Mouse (Mus musculus) hindbrain, embryonic 14.5 days (tissue): ENCODE measurements at regions not wholly inside any gene's neighbourhood (a gene's known extent, or its start where the extent isn't known, plus 50 kb on each side); places are given as distances from the start of the nearest gene placed in this dataset.

Source experiments
- ATAC-seq: fragments of 200-750 bp; cut with Nextera tagmentation; 2 replicates; pipeline ENCODE4 v1.8.0; 2017; ENCODE audit warnings: moderate number of reproducible peaks, mild to moderate bottlenecking, moderate TSS enrichment, moderate library complexity; ENCODE audit not compliant: low FRiP score
- DNase-seq: peaks from one replicate; pipeline ENCODE4 v3.0.0-alpha.2; 2015; ENCODE audit warnings: low spot score
- H3K27ac ChIP-seq: fragments of 300-500 bp; sonication (generic); 2 replicates; pipeline ENCODE4 v1.5.1; 2014; ENCODE audit warnings: mild to moderate bottlenecking, moderate library complexity
- H3K27me3 ChIP-seq: fragments of 300-500 bp; sonication (generic); 2 replicates; pipeline ENCODE4 v1.6.1; 2014; ENCODE audit warnings: mild to moderate bottlenecking, low read length, mixed read lengths; ENCODE audit not compliant: control insufficient read depth, insufficient read depth
- H3K36me3 ChIP-seq: fragments of 300-500 bp; sonication (generic); replicated peaks from 2 replicates; pipeline ENCODE4 v1.6.1; 2014; ENCODE audit not compliant: control insufficient read depth, insufficient read depth
- H3K4me1 ChIP-seq: fragments of 300-500 bp; sonication (generic); replicated peaks from 2 replicates; pipeline ENCODE4 v1.6.1; 2014; ENCODE audit warnings: antibody characterized with exemption, low read length, mixed read lengths; ENCODE audit not compliant: control insufficient read depth, insufficient read depth
- H3K4me2 ChIP-seq: fragments of 300-500 bp; sonication (generic); replicated peaks from 2 replicates; pipeline ENCODE4 v1.6.1; 2014; ENCODE audit warnings: mild to moderate bottlenecking, moderate library complexity
- H3K4me3 ChIP-seq: fragments of 300-500 bp; sonication (generic); replicated peaks from 2 replicates; pipeline ENCODE4 v1.5.1; 2014; ENCODE audit warnings: mild to moderate bottlenecking, low read length
- H3K9ac ChIP-seq: fragments of 300-500 bp; sonication (generic); 2 replicates; pipeline ENCODE4 v1.6.1; 2014
- H3K9me3 ChIP-seq: fragments of 300-500 bp; sonication (generic); 2 replicates; pipeline ENCODE4 v1.6.1; 2016; ENCODE audit warnings: low read length; ENCODE audit not compliant: control insufficient read depth
- WGBS: fragments of 180-500 bp; shearing (Covaris S2); extraction: QIAGEN DNeasy Blood & Tissue Kit; methylation state at CpG from one replicate; pipeline ENCODE4 v1.1.7; 2014; 5-methylcytosine and 5-hydroxymethylcytosine counted together

- no peak overlapping the region for H3K4me3 ChIP-seq
- H3K27ac ChIP-seq, result no peak overlapping the region
- H3K4me2 ChIP-seq, result no peak overlapping the region
- WGBS, result 66% methylated on average over 6 of the region's 6 CpGs
- H3K27me3 ChIP-seq, result no peaks in the 10 kb centered on the region
- ATAC-seq, result no peak
- H3K9ac ChIP-seq, result no peak overlapping the region
- H3K4me1 ChIP-seq, result no peaks in the 10 kb centered on the region
- H3K9me3 ChIP-seq, result no peaks in the 10 kb centered on the region
- no peaks in the 10 kb centered on the region for H3K36me3 ChIP-seq
- DNase-seq, result no peak
Observed at GRCm38 (mm10) chr15:62646476-62647168, 1198.4 kb downstream of the Gsdmc2 start.

- ATAC-seq, result no peak
- 88% methylated on average over 2 of the region's 2 CpGs for WGBS
- H3K9me3 ChIP-seq, result no peaks in the 10 kb centered on the region
- no peaks in the 10 kb centered on the region for H3K36me3 ChIP-seq
- H3K27ac ChIP-seq, result no peak overlapping the region
- no peaks in the 10 kb centered on the region for H3K4me1 ChIP-seq
- no peak for DNase-seq
- H3K27me3 ChIP-seq, result no peaks in the 10 kb centered on the region
- no peak overlapping the region for H3K9ac ChIP-seq
- H3K4me3 ChIP-seq, result no peak overlapping the region
- H3K4me2 ChIP-seq, result no peak overlapping the region
Observed at GRCm38 (mm10) chr15:62644744-62645143, 1200.2 kb downstream of the Gsdmc2 start.

- no peak overlapping the region for H3K4me3 ChIP-seq
- no peak for ATAC-seq
- H3K27ac ChIP-seq, result no peak overlapping the region
- H3K27me3 ChIP-seq, result no peaks in the 10 kb centered on the region
- no peaks in the 10 kb centered on the region for H3K9me3 ChIP-seq
- H3K4me1 ChIP-seq, result no peaks in the 10 kb centered on the region
- no peak overlapping the region for H3K4me2 ChIP-seq
- DNase-seq, result no peak
- H3K9ac ChIP-seq, result no peak overlapping the region
- WGBS, result 79% methylated on average over 1 of the region's 1 CpGs
- H3K36me3 ChIP-seq, result no peaks in the 10 kb centered on the region
Observed at GRCm38 (mm10) chr15:62644296-62644695, 1200.7 kb downstream of the Gsdmc2 start.

GRCm38 (mm10) chr15:62641051-62641710 is 1203.8 kb downstream of the Gsdmc2 start:
- DNase-seq (no peak), ATAC-seq (no peak)
- Histone ChIP-seq H3K36me3 (no peaks in the 10 kb centered on the region), H3K4me1 (no peaks in the 10 kb centered on the region), H3K9me3 (no peaks in the 10 kb centered on the region), H3K4me2 (no peak overlapping the region), H3K27me3 (no peaks in the 10 kb centered on the region), H3K27ac (no peak overlapping the region), H3K9ac (no peak overlapping the region), H3K4me3 (no peak overlapping the region)
- 73% methylated on average over 7 of the region's 7 CpGs for WGBS

- ATAC-seq, result no peak
- Histone ChIP-seq H3K4me3 (no peak overlapping the region), H3K4me2 (no peak overlapping the region), H3K4me1 (no peaks in the 10 kb centered on the region), H3K27ac (no peak overlapping the region), H3K9ac (no peak overlapping the region), H3K36me3 (no peaks in the 10 kb centered on the region), H3K9me3 (no peaks in the 10 kb centered on the region), H3K27me3 (no peaks in the 10 kb centered on the region)
- no peak for DNase-seq
- 89% methylated on average over 7 of the region's 7 CpGs for WGBS
Observed at GRCm38 (mm10) chr15:62625406-62625805, 1219.6 kb downstream of the Gsdmc2 start.

- DNase-seq, result no peak
- Histone ChIP-seq H3K9ac (no peak overlapping the region), H3K27ac (no peak overlapping the region), H3K4me1 (no peaks in the 10 kb centered on the region), H3K9me3 (no peaks in the 10 kb centered on the region), H3K27me3 (no peaks in the 10 kb centered on the region), H3K4me2 (no peak overlapping the region), H3K36me3 (no peaks in the 10 kb centered on the region), H3K4me3 (no peak overlapping the region)
- no peak for ATAC-seq
- 90% methylated on average over 5 of the region's 5 CpGs for WGBS
Observed at GRCm38 (mm10) chr15:62616042-62616441, 1228.9 kb downstream of the Gsdmc2 start.

GRCm38 (mm10) chr15:62596735-62597134 is 1248.2 kb downstream of the Gsdmc2 start:
- Histone ChIP-seq H3K9me3 (no peaks in the 10 kb centered on the region), H3K4me1 (no peaks in the 10 kb centered on the region), H3K27me3 (no peaks in the 10 kb centered on the region), H3K4me3 (no peak overlapping the region), H3K4me2 (no peak overlapping the region), H3K9ac (no peak overlapping the region), H3K36me3 (no peaks in the 10 kb centered on the region), H3K27ac (no peak overlapping the region)
- no peak for ATAC-seq
- DNase-seq, result no peak

- no peaks in the 10 kb centered on the region for H3K4me1 ChIP-seq
- DNase-seq (no peak), ATAC-seq (no peak)
- no peak overlapping the region for H3K27ac ChIP-seq
- no peak overlapping the region for H3K4me3 ChIP-seq
- H3K4me2 ChIP-seq, result no peak overlapping the region
- H3K9ac ChIP-seq, result no peak overlapping the region
- no peaks in the 10 kb centered on the region for H3K27me3 ChIP-seq
- H3K9me3 ChIP-seq, result no peaks in the 10 kb centered on the region
- WGBS, result 83% methylated on average over 3 of the region's 3 CpGs
- no peaks in the 10 kb centered on the region for H3K36me3 ChIP-seq
Observed at GRCm38 (mm10) chr15:62588580-62588979, 1256.4 kb downstream of the Gsdmc2 start.

- ATAC-seq, result peak; percentile 59; the same call in 1 of the 2 replicates
- H3K36me3 ChIP-seq, result no peaks in the 10 kb centered on the region
Observed at GRCm38 (mm10) chr15:62578788-62579187, 1266.2 kb downstream of the Gsdmc2 start.

More at GRCm38 (mm10) chr15:62578788-62579187, 1266.2 kb downstream of the Gsdmc2 start:
- no peaks in the 10 kb centered on the region for H3K27me3 ChIP-seq
- DNase-seq, result peak; percentile 35
- H3K9me3 ChIP-seq, result no peaks in the 10 kb centered on the region
- 0 out of 2 replicates have a peak, but pooled peaks cover 2% of the 10 kb centered on the region for H3K4me1 ChIP-seq
- 4% methylated on average over 3 of the region's 3 CpGs for WGBS
- no peak overlapping the region for H3K4me3 ChIP-seq
- no peak overlapping the region for H3K9ac ChIP-seq
- H3K4me2 ChIP-seq, result no peak overlapping the region
- no peak overlapping the region for H3K27ac ChIP-seq
